Mouse (Mus musculus): ENCODE results near the gene Kcna6. TPM values are rescaled to one million over a fixed set of nuclear protein-coding genes. Genes with fewer than 3 reads are reported as not detected.

Gene Kcna6
- polyA plus RNA-seq, 1 experiment from 2014 or later = 0.21 TPM

GRCm38 (mm10) chr6:126739326-126740210 is 906 bp downstream of the Kcna6 start:
- H3K27me3 ChIP-seq (replicated peaks; ENCODE audit: insufficient read depth, low read length) = peaks cover 5% of the 10 kb centered on the region; the same call in 1 of the 2 replicates
- no peaks in the 10 kb centered on the region for H3K4me1 ChIP-seq (ENCODE audit: insufficient read depth, low read depth, low read length)
- peak overlapping the region; percentile 33 for H3K4me3 ChIP-seq (ENCODE audit: low read depth, low read length)
- no peaks in the 10 kb centered on the region for H3K36me3 ChIP-seq (ENCODE audit: insufficient read depth, low read length)
- TF ChIP-seq EP300 (IDR thresholded peaks at IDR 0.05) = no peak
- no peak for TF ChIP-seq CTCF (IDR thresholded peaks at IDR 0.05)
- ATAC-seq (0 out of 2 replicates have a peak, but pooled peaks have one; percentile 28), DNase-seq (ENCODE audit: low spot score) (no peak)
- H3K9ac ChIP-seq (replicated peaks; ENCODE audit: low read depth) = no peak overlapping the region
- peak overlapping the region; percentile 61 for H3K4me2 ChIP-seq (replicated peaks; ENCODE audit: low read depth, low read length)
- no peaks in the 10 kb centered on the region for H3K9me3 ChIP-seq (ENCODE audit: low read length)
- WGBS = 2% methylated on average over 60 of the region's 67 CpGs
- no peak overlapping the region for H3K27ac ChIP-seq (ENCODE audit: low read length)

GRCm38 (mm10) chr6:126736996-126737395 is 3.5 kb downstream of the Kcna6 start:
- Histone ChIP-seq H3K9ac (replicated peaks; ENCODE audit: low read depth) (no peak overlapping the region), H3K4me1 (ENCODE audit: insufficient read depth, low read depth, low read length) (no peaks in the 10 kb centered on the region), H3K4me3 (ENCODE audit: low read depth, low read length) (no peak overlapping the region), H3K36me3 (ENCODE audit: insufficient read depth, low read length) (no peaks in the 10 kb centered on the region), H3K27me3 (replicated peaks; ENCODE audit: insufficient read depth, low read length) (peaks cover 5% of the 10 kb centered on the region; the same call in 1 of the 2 replicates), H3K9me3 (ENCODE audit: low read length) (no peaks in the 10 kb centered on the region), H3K4me2 (replicated peaks; ENCODE audit: low read depth, low read length) (no peak overlapping the region), H3K27ac (ENCODE audit: low read length) (no peak overlapping the region)
- DNase-seq (ENCODE audit: low spot score) (no peak), ATAC-seq (no peak)
- 57% methylated on average over 4 of the region's 4 CpGs for WGBS
- TF ChIP-seq CTCF (IDR thresholded peaks at IDR 0.05) (no peak), EP300 (IDR thresholded peaks at IDR 0.05) (no peak)

GRCm38 (mm10) chr6:126735806-126736205 is 4.7 kb downstream of the Kcna6 start:
- Histone ChIP-seq H3K27me3 (replicated peaks; ENCODE audit: insufficient read depth, low read length) (peaks cover 5% of the 10 kb centered on the region; the same call in 1 of the 2 replicates), H3K9me3 (ENCODE audit: low read length) (no peaks in the 10 kb centered on the region), H3K36me3 (ENCODE audit: insufficient read depth, low read length) (no peaks in the 10 kb centered on the region), H3K27ac (ENCODE audit: low read length) (no peak overlapping the region), H3K9ac (replicated peaks; ENCODE audit: low read depth) (no peak overlapping the region), H3K4me1 (ENCODE audit: insufficient read depth, low read depth, low read length) (no peaks in the 10 kb centered on the region), H3K4me3 (ENCODE audit: low read depth, low read length) (no peak overlapping the region), H3K4me2 (replicated peaks; ENCODE audit: low read depth, low read length) (no peak overlapping the region)
- WGBS = 66% methylated on average over 3 of the region's 3 CpGs
- DNase-seq (ENCODE audit: low spot score) (no peak), ATAC-seq (no peak)
- TF ChIP-seq EP300 (IDR thresholded peaks at IDR 0.05) (no peak), CTCF (IDR thresholded peaks at IDR 0.05) (no peak)

- Histone ChIP-seq H3K4me1 (ENCODE audit: insufficient read depth, low read depth, low read length) (no peaks in the 10 kb centered on the region), H3K4me3 (ENCODE audit: low read depth, low read length) (no peak overlapping the region), H3K27ac (ENCODE audit: low read length) (no peak overlapping the region), H3K36me3 (ENCODE audit: insufficient read depth, low read length) (no peaks in the 10 kb centered on the region), H3K9ac (replicated peaks; ENCODE audit: low read depth) (no peak overlapping the region), H3K27me3 (replicated peaks; ENCODE audit: insufficient read depth, low read length) (no peaks in the 10 kb centered on the region), H3K9me3 (ENCODE audit: low read length) (no peaks in the 10 kb centered on the region), H3K4me2 (replicated peaks; ENCODE audit: low read depth, low read length) (no peak overlapping the region)
- ATAC-seq = no peak
- TF ChIP-seq EP300 (IDR thresholded peaks at IDR 0.05) = no peak
- no peak for TF ChIP-seq CTCF (IDR thresholded peaks at IDR 0.05)
- DNase-seq (ENCODE audit: low spot score) = no peak
- WGBS = 74% methylated on average over 6 of the region's 6 CpGs
Observed at GRCm38 (mm10) chr6:126732645-126733044, 7.8 kb downstream of the Kcna6 start.

- H3K27me3 ChIP-seq (replicated peaks; ENCODE audit: insufficient read depth, low read length) = no peaks in the 10 kb centered on the region
- no peak for TF ChIP-seq CTCF (IDR thresholded peaks at IDR 0.05)
- TF ChIP-seq EP300 (IDR thresholded peaks at IDR 0.05) = no peak
- H3K27ac ChIP-seq (ENCODE audit: low read length) = no peak overlapping the region
- no peak overlapping the region for H3K9ac ChIP-seq (replicated peaks; ENCODE audit: low read depth)
- H3K4me1 ChIP-seq (ENCODE audit: insufficient read depth, low read depth, low read length) = no peaks in the 10 kb centered on the region
- H3K4me2 ChIP-seq (replicated peaks; ENCODE audit: low read depth, low read length) = no peak overlapping the region
- H3K4me3 ChIP-seq (ENCODE audit: low read depth, low read length) = no peak overlapping the region
- no peaks in the 10 kb centered on the region for H3K36me3 ChIP-seq (ENCODE audit: insufficient read depth, low read length)
- no peak for ATAC-seq
- H3K9me3 ChIP-seq (ENCODE audit: low read length) = no peaks in the 10 kb centered on the region
- WGBS = 64% methylated on average over 8 of the region's 8 CpGs
- DNase-seq (ENCODE audit: low spot score) = no peak
Observed at GRCm38 (mm10) chr6:126728803-126729202, 11.7 kb downstream of the Kcna6 start.

- TF ChIP-seq EP300 (IDR thresholded peaks at IDR 0.05) (no peak), CTCF (IDR thresholded peaks at IDR 0.05) (no peak)
- Histone ChIP-seq H3K9me3 (ENCODE audit: low read length) (no peaks in the 10 kb centered on the region), H3K27me3 (replicated peaks; ENCODE audit: insufficient read depth, low read length) (no peaks in the 10 kb centered on the region), H3K27ac (ENCODE audit: low read length) (no peak overlapping the region), H3K36me3 (ENCODE audit: insufficient read depth, low read length) (no peaks in the 10 kb centered on the region), H3K9ac (replicated peaks; ENCODE audit: low read depth) (no peak overlapping the region), H3K4me1 (ENCODE audit: insufficient read depth, low read depth, low read length) (no peaks in the 10 kb centered on the region), H3K4me3 (ENCODE audit: low read depth, low read length) (no peak overlapping the region), H3K4me2 (replicated peaks; ENCODE audit: low read depth, low read length) (no peak overlapping the region)
- no peak for DNase-seq (ENCODE audit: low spot score)
- WGBS = 61% methylated on average over 12 of the region's 12 CpGs
- ATAC-seq = no peak
Observed at GRCm38 (mm10) chr6:126718423-126719087, 21.9 kb downstream of the Kcna6 start.

All from lung, postnatal 0 days (tissue).